Mouse (Mus musculus) limb, embryonic 11.5 days (tissue): ENCODE results near the gene Tmem102. TPM values are rescaled to one million over a fixed set of nuclear protein-coding genes. Genes with fewer than 3 reads are reported as not detected.
A peak's percentile ranks its signal among the peaks of the same experiment; 100 is the strongest.

ENCODE experiments used
- ATAC-seq: fragments of 200-750 bp; cut with Nextera tagmentation; 2 replicates; pipeline ENCODE4 v1.8.0; 2017; ENCODE audit warnings: low read depth; ENCODE audit not compliant: insufficient number of reproducible peaks, low FRiP score, low TSS enrichment
- DNase-seq: peaks from one replicate; pipeline ENCODE4 v3.0.0-alpha.2; 2015; ENCODE audit warnings: low spot score
- H3K27ac ChIP-seq: fragments of 300-500 bp; sonication (generic); replicated peaks from 2 replicates; pipeline ENCODE4 v1.5.1; 2014; ENCODE audit warnings: low read depth, mild to moderate bottlenecking, low read length
- H3K27me3 ChIP-seq: fragments of 300-500 bp; sonication (generic); 2 replicates; pipeline ENCODE4 v1.6.1; 2014; ENCODE audit warnings: mild to moderate bottlenecking, low read length, mixed read lengths; ENCODE audit not compliant: control insufficient read depth, insufficient read depth
- H3K36me3 ChIP-seq: fragments of 300-500 bp; sonication (generic); 2 replicates; pipeline ENCODE4 v1.6.1; 2014; ENCODE audit warnings: mild to moderate bottlenecking, low read length, moderate library complexity, mixed read lengths; ENCODE audit not compliant: control insufficient read depth, insufficient read depth
- H3K4me1 ChIP-seq: fragments of 300-500 bp; sonication (generic); 2 replicates; pipeline ENCODE4 v1.6.1; 2014; ENCODE audit warnings: low read length, mixed read lengths; ENCODE audit not compliant: control insufficient read depth, insufficient read depth
- H3K4me2 ChIP-seq: fragments of 300-500 bp; sonication (generic); 2 replicates; pipeline ENCODE4 v1.6.1; 2014; ENCODE audit warnings: low read depth, mild to moderate bottlenecking, moderate library complexity; ENCODE audit not compliant: severe bottlenecking
- H3K4me3 ChIP-seq: fragments of 300-500 bp; sonication (generic); 2 replicates; pipeline ENCODE4 v1.5.1; 2014; ENCODE audit warnings: low read depth, low read length
- H3K9ac ChIP-seq: fragments of 300-500 bp; sonication (generic); 2 replicates; pipeline ENCODE4 v1.6.1; 2014; ENCODE audit warnings: mild to moderate bottlenecking, low read length
- H3K9me3 ChIP-seq: fragments of 300-500 bp; sonication (generic); 2 replicates; pipeline ENCODE4 v1.6.1; 2016; ENCODE audit warnings: low read length; ENCODE audit not compliant: control insufficient read depth
- WGBS: fragments of 180-500 bp; shearing (Covaris S2); extraction: QIAGEN DNeasy Blood & Tissue Kit; methylation state at CpG from one replicate; pipeline ENCODE4 v1.1.7; 2014; 5-methylcytosine and 5-hydroxymethylcytosine counted together
- polyA plus RNA-seq: library from polyadenylated mRNA; unstranded; fragments of >200 nt; fragmentation: Nextera tagmentation; extraction: Ambion mirVana; gene quantifications from 2 replicates; pipeline ENCODE4 v1.2.1, GENCODE M21; 2014

The Tmem102 gene
- polyA plus RNA-seq, 1 experiment from 2014 or later: 2.0 TPM

DNA sequence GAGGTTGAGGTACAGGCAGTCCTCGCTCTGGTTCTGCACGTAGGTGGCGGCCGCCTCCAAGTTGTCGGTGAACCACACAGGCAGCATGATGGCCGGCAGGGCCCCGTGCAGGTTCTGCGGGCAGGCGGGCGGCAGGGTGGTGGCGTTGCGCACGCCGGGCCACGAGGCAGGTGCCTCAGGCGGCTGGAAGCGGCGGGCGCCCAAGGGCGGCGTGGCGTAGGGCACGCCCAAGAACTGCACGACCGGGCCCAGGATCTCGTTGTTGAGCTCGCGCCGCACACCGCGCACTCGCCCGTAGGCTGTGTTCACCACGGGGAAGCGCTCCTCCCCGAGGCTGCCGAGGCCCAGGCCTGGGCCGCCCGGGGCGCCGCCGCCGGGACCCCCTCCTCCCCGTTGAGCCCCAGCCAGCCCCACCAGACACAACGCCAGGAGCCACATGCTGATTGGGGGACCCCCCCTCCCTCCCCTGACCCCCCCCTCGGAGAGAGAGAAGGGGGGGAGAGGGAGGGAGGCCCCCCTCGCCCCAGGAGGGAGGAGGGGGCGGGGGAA is 28.7 kb upstream of the Tmem102 start:
- no peaks in the 10 kb centered on the region for H3K9me3 ChIP-seq
- peak overlapping the region; percentile 62 for H3K4me3 ChIP-seq
- peak overlapping the region; percentile 85 for H3K4me2 ChIP-seq
- H3K9ac ChIP-seq: peak overlapping the region; percentile 57
- H3K4me1 ChIP-seq: peaks cover 24% of the 10 kb centered on the region
- H3K36me3 ChIP-seq: no peaks in the 10 kb centered on the region
- H3K27ac ChIP-seq: no peak overlapping the region
- no peak for ATAC-seq
- DNase-seq: peak; percentile 52
- 5% methylated on average over 44 of the region's 48 CpGs for WGBS
- peaks cover 18% of the 10 kb centered on the region for H3K27me3 ChIP-seq

DNA sequence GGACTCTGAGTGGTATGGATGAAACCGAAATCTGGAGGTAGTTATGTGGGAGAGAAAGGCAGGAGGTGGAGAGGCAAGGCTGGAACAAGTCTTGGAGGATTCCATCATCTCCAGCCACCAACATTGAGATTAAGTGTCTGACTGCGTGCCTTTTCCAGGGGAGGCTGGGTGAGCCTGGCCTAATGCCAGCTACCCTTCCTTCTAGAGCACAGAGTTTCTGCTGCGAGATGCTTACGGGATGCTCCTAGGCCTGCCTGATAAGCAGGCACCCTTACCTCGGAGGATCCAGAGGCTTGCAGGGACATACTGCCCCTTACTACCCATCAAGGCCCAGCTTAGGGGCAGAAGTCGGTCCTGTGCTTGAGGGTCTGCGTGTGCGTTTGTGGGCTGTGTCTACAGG is 28.1 kb upstream of the Tmem102 start:
- Histone ChIP-seq H3K4me3 (peak overlapping the region; percentile 62; the same call in 1 of the 2 replicates), H3K27me3 (peaks cover 18% of the 10 kb centered on the region), H3K9ac (peak overlapping the region; percentile 57), H3K9me3 (no peaks in the 10 kb centered on the region), H3K36me3 (no peaks in the 10 kb centered on the region), H3K27ac (no peak overlapping the region), H3K4me2 (peak overlapping the region; percentile 85), H3K4me1 (peaks cover 24% of the 10 kb centered on the region)
- ATAC-seq (no peak), DNase-seq (no peak)
- WGBS: 57% methylated on average over 8 of the region's 8 CpGs

DNA sequence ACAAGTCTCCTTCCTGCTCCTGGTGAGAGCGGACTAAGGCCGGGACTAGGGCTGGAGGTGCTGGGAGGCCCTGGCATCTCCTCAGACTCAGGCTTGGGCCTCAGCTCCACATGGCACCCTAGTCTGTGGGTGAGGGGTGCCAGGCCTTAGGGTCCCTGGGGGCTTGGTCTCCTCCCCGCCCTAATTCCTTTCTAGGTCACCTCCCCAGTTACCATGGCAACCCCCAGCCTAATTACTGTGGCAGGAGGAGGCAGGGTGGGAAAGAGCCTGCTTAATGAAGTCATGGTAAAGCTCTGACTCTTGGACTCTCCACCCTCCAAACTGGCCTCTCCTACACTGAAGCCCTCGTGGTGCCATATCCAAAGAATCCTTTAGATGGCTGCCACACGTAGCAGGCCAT is 23.4 kb upstream of the Tmem102 start:
- Histone ChIP-seq H3K9ac (no peak overlapping the region), H3K27ac (no peak overlapping the region), H3K4me3 (0 out of 2 replicates have a peak overlapping the region, but pooled peaks have one; percentile 2), H3K27me3 (peaks cover 5% of the 10 kb centered on the region; the same call in 1 of the 2 replicates), H3K9me3 (no peaks in the 10 kb centered on the region), H3K4me1 (no peaks in the 10 kb centered on the region; the same call in none of the 2 replicates), H3K36me3 (peaks cover 11% of the 10 kb centered on the region; the same call in 1 of the 2 replicates), H3K4me2 (no peak overlapping the region)
- WGBS: 67% methylated on average over 5 of the region's 5 CpGs
- ATAC-seq: no peak
- DNase-seq: no peak

DNA sequence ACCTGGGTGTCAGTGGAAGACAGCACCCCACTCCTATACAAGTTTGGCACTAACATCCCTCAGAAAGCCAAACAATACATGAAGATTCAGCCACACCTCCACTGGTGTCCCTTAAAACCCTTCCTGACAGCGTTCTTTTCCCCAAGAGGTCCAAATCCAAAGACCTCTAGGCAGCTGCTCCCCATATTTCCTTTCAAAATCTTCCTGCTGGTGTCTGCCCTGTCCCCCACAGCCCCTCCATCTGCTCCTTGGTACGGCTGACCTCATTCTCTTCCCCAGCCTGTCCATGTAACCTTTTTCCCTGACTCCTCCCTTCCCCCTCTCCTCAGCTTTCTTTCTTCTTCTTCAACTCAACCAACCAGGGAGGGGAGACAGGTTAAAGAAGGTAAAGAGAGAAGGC is 18.0 kb upstream of the Tmem102 start:
- H3K4me3 ChIP-seq: no peak overlapping the region

DNA sequence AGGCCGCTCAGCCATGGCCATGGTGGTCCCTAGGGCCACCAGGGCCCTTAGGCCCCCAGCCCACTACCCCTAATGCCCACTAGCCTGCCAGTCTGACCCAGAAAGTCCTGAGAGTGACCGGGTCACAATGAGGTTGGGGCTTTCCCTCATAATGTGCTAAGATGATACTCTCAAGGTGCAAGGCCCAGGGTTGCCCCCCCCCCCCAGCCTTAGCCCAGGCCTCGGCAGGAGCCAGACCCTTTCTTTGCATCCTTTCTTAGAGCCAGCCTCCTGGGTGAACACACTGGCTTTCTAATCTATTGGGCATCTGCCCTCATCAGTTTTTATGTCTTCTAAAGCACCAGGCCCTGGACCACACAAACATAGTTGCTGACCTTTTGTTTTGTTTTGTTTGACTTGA is 16.7 kb upstream of the Tmem102 start, which contains the start of gene Spem1:
Spem1 (minus strand) TSS at position 101 of the 400 bp plus-strand sequence.
- H3K4me1 ChIP-seq: no peaks in the 10 kb centered on the region
- WGBS: 93% methylated on average over 3 of the region's 3 CpGs
- H3K4me3 ChIP-seq: no peak within 1 kb of the TSS
- no peak within 1 kb of the TSS for H3K4me2 ChIP-seq
- no peak within 1 kb of the TSS for H3K27ac ChIP-seq
- H3K27me3 ChIP-seq: no peaks in the 10 kb centered on the region
- no peak within 1 kb of the TSS for H3K9ac ChIP-seq
- peaks cover 4% of the 10 kb centered on the region; the same call in 1 of the 2 replicates for H3K36me3 ChIP-seq
- DNase-seq (no peak), ATAC-seq (no peak)
- H3K9me3 ChIP-seq: no peaks in the 10 kb centered on the region

More for the DNA sequence above, 18.0 kb upstream of the Tmem102 start:
- no peak overlapping the region; the same call in 1 of the 2 replicates for H3K9ac ChIP-seq
- H3K9me3 ChIP-seq: no peaks in the 10 kb centered on the region
- no peak for DNase-seq
- 74% methylated on average over 2 of the region's 2 CpGs for WGBS
- no peaks in the 10 kb centered on the region for H3K27me3 ChIP-seq
- H3K36me3 ChIP-seq: peaks cover 11% of the 10 kb centered on the region; the same call in 1 of the 2 replicates
- no peak for ATAC-seq
- H3K4me1 ChIP-seq: no peaks in the 10 kb centered on the region
- no peak overlapping the region for H3K27ac ChIP-seq
- no peak overlapping the region for H3K4me2 ChIP-seq

DNA sequence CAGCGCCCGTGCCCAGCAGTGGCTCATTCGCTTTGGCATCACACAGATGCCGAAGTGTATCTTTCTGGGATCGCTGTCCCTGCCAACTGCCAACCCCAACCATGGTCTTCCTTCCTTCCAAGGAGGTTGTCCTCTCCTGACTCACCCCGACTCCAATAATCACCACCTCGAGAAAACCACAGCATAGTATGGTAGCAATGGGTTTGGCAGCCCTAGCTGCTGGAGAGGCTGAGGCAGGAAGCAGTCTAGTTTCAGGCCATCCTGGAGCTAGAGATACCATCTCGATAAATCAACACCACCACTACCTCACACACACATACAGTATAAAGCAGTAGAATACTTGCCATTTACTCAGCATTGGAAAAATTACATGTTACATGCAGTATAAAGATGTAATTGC is 13.4 kb upstream of the Tmem102 start:
- no peaks in the 10 kb centered on the region for H3K4me1 ChIP-seq
- ATAC-seq (no peak), DNase-seq (no peak)
- WGBS: 92% methylated on average over 8 of the region's 8 CpGs
- no peaks in the 10 kb centered on the region for H3K9me3 ChIP-seq
- no peak overlapping the region for H3K27ac ChIP-seq
- no peak overlapping the region for H3K4me2 ChIP-seq
- H3K27me3 ChIP-seq: no peaks in the 10 kb centered on the region
- no peaks in the 10 kb centered on the region for H3K36me3 ChIP-seq
- no peak overlapping the region for H3K4me3 ChIP-seq
- no peak overlapping the region for H3K9ac ChIP-seq

DNA sequence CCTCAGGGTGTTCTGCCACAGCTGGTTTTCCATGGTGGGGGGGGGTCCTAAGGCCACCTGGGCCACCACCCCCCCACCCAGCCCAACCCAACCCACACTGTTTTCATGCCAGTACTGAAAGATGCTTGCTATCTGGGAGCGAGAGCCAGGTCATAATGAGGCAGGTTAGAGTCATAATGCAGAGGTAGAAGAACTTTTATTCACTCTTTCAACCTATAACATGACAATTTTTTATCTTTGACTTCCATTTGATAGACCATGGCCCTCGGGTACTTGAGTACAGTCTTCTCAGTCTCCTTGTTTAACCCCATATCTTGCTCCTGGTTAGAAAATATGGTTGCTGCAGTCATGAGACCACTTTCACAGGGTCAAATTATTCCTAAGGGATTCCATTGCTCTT is 12.9 kb upstream of the Tmem102 start, which contains the start of gene Spem2:
Spem2 (minus strand) TSS at position 101 of the 400 bp plus-strand sequence.
- no peak within 1 kb of the TSS for H3K27ac ChIP-seq
- H3K4me2 ChIP-seq: no peak within 1 kb of the TSS
- H3K36me3 ChIP-seq: no peaks in the 10 kb centered on the region
- H3K9me3 ChIP-seq: no peaks in the 10 kb centered on the region
- no peaks in the 10 kb centered on the region for H3K27me3 ChIP-seq
- 89% methylated on average over 2 of the region's 2 CpGs for WGBS
- DNase-seq (no peak), ATAC-seq (no peak)
- H3K4me1 ChIP-seq: no peaks in the 10 kb centered on the region
- no peak within 1 kb of the TSS for H3K9ac ChIP-seq
- H3K4me3 ChIP-seq: no peak within 1 kb of the TSS

DNA sequence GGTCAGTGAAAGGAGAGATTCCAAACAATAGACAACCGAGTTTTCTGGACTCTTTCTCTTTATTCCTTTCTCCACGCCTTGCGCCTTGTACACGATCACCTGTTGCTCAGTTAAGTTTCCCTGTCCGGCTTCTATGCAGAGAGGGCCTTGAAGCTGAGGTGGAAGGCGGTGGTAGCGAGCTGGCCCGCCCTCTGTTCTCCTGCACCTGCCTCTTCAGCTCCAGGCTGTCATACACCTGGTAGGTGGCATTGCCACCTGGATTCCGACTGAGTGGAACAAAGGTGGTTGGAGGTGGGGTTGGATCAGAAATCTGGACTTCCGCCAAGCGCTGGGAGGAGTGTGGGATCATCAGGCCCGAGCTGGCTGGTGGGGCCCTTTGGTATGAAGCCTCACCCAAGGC is 11.1 kb upstream of the Tmem102 start:
- ATAC-seq (no peak), DNase-seq (no peak)
- Histone ChIP-seq H3K4me1 (no peaks in the 10 kb centered on the region), H3K27ac (no peak overlapping the region), H3K4me3 (no peak overlapping the region), H3K9ac (no peak overlapping the region), H3K27me3 (no peaks in the 10 kb centered on the region), H3K4me2 (no peak overlapping the region), H3K9me3 (no peaks in the 10 kb centered on the region), H3K36me3 (no peaks in the 10 kb centered on the region)
- WGBS: 92% methylated on average over 12 of the region's 12 CpGs

DNA sequence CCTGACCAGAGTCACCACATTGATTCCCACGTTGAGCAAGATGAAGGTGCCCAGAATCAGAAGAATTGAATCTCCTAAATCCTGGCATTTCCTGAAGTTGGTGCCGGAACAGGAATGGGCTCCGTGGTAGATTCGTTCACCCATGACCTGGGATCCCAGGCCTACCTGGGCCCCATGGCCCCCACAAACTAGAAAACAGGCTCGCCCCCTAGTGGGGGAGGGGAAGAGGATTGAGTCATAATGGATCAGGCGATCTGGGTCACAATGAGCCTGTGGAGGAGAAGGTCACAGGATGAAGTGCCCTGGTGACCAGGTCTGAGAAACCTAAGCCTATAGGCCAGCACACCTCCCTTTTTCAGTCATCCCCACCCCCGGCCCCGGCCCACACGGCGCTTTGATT is 9.7 kb upstream of the Tmem102 start, which contains the start of gene Gm39566:
Gm39566 (minus strand) TSS at position 144 of the 400 bp plus-strand sequence.
- ATAC-seq (no peak), DNase-seq (no peak)
- H3K9ac ChIP-seq: no peak within 1 kb of the TSS
- 69% methylated on average over 10 of the region's 10 CpGs for WGBS
- H3K4me2 ChIP-seq: no peak within 1 kb of the TSS
- H3K27ac ChIP-seq: no peak within 1 kb of the TSS
- no peaks in the 10 kb centered on the region for H3K36me3 ChIP-seq
- H3K27me3 ChIP-seq: no peaks in the 10 kb centered on the region
- no peaks in the 10 kb centered on the region for H3K4me1 ChIP-seq
- H3K9me3 ChIP-seq: no peaks in the 10 kb centered on the region
- no peak within 1 kb of the TSS for H3K4me3 ChIP-seq
